Mouse (Mus musculus) adrenal gland, postnatal 10 days (tissue): ENCODE results near the gene Aspn. TPM values are rescaled to one million over a fixed set of nuclear protein-coding genes. Genes with fewer than 3 reads are reported as not detected.

Experiments used
- DNase-seq: peaks from one replicate; pipeline ENCODE4 v3.0.0; 2021; ENCODE audit warnings: mixed read lengths
- long read RNA-seq, 2 experiments: library from polyadenylated mRNA; stranded (forward); transcript quantifications; one replicate each; pipeline ENCODE4 v2.0.0; 2021
- total RNA-seq, 2 experiments: library from RNA; stranded (reverse); gene quantifications; 2 replicates each; pipeline ENCODE4 v1.2.3; 2021

Aspn gene
- 10 to 100 TPM; 34.8 to 50.4 TPM for total RNA-seq
- long read RNA-seq, experiment 1, transcript Aspn-201 (8 exons, 2,310 nt), result major isoform, 46 of 55 reads
- long read RNA-seq, experiment 1, partial matches to known transcripts, result 6 of 55 reads
- long read RNA-seq, experiment 1, other reads (novel, unspliced or antisense), result 1 of 55 reads
- long read RNA-seq, experiment 2, transcript Aspn-201 (8 exons, 2,310 nt), result major isoform, 16 of 22 reads
- long read RNA-seq, experiment 2, partial matches to known transcripts, result 3 of 22 reads
- long read RNA-seq, experiment 2, other reads (novel, unspliced or antisense), result 3 of 22 reads

DNA sequence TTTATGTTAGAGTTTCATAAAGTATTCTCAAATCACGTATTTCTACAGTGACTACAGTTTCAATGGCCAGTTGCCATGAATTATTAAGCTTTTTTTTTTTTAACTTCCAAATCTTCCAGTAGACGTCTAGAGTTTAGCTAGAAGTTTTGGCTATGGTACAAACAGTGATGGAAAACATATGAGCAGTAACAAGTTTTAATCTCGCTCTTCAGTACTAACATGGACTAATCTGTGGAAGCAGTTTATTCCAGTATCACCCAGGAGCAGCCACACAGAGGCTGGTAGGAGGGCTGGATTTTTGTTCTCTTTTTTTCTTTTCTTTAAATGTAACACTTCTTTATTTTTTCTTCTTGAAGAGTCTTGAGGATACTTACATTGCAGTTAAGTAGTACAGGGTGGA, at the start of gene Aspn:
Gene Aspn (plus strand): TSS at position 165 of the 400 bp plus-strand sequence.
- DNase-seq, result no peak

DNA sequence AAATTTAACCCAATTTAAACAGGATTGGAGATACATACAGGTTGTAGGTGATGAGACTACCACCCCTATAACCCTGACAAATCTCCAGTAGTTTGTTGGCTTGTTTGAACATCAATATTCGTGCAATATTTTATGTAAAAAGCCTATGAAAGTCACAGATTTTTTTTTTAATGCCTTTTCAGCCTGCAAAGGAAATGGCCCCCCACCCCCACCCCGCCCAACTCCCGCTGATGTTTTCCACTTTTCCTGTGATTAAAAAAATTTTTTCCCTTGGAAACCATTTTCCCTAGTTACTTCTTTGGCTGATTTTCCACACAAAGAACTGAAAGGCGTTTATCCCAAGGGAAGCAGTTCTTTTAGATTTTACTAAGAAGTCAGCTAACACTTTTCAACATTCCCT, 39.7 kb upstream of the Aspn start, which contains the start of gene Ecm2:
Gene Ecm2 (plus strand): TSS at position 301 of the 400 bp plus-strand sequence.
- no peak for DNase-seq

DNA sequence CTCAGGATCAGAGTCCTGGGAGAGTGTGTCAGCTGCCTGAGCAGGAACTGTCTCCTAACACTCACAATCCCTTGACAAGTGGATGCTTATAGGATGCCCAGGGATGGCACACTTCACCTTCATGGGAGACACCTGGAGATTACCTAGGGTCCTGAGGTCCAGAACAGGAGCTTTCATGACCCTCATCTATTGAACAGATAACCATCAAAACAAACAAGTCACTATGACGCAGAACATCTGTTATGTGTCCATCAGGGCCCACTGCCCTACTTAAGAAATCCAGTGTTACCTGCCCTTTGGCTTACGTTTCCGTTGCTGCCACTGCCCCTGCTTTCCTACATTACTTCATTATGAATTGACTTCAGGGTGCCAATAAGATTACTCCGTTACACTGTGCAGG, 38.5 kb upstream of the Aspn start:
- no peak for DNase-seq

DNA sequence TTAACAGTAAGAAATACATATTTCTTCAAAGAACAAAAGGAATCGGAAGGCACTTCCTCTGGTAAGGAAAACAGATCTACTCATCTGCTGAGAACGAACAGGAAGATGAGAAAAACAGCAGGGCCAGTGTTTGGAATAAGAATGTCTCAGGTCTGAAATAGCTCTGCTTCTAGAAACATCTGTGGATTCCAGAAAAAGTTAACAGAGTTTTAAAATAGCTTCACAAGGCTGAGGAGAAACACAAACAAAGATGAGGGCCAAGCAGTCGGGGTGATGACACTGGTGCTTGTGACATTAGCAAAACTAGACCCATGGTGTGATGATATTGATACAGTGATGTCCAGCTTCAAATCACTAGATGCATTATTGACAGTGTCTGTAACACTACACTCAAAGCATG, 37.1 kb upstream of the Aspn start:
- no peak for DNase-seq

DNA sequence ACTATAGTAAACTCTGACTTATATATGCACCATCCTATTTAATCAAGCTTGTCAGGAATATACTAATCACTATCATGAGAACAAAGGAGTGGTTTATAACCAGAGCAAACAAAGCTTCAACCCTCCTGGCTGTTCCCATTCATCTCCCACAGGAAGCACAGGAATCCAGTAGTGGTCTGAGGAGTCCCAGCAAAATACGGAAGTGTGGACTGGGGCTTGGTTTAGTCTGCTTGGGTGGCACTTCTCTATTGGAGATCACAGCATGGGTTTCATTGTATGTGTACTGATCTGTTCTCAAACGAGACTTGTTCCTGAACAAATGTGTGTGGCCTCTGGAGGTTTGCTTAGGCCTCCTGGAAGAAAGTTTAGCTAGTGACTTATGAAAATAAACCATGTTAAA, 25.5 kb upstream of the Aspn start:
- no peak for DNase-seq

DNA sequence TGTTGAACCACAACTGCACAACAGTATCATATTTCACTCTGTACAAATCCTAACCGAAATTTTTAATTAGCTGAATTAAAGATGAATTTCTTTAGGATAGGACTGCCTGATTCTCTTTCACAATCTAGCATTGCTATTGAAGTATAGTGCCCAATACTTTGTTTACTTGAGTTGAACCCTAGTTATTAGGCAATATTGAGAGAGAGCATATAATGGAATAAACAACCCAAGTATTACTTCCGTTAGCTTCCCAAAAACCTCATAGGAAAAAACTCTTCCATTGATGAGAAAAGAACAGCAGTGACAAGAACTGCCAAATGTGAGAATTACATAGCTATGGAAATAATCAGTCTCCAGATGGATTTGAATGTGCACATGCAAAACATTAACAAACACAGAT, 18.0 kb upstream of the Aspn start:
- no peak for DNase-seq

DNA sequence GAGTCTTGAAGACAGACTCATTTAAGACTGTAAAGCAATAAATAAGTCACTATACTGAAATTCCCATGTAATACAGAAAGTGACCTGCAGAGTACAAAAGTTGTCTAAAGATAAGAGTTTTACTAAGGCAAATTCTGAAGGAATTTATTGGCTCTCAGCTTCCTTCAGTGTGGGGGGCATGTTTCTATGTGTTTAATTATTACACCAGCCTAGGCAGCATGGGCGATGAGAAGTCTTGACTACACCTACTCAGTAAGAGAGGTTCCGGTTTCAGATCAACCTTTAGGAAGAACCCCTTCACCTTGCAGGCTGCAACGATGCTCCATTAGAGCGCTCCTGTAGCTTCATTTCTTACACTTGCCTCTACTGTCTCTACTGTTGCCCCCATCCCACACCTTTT, 13.6 kb upstream of the Aspn start:
- DNase-seq, result no peak

DNA sequence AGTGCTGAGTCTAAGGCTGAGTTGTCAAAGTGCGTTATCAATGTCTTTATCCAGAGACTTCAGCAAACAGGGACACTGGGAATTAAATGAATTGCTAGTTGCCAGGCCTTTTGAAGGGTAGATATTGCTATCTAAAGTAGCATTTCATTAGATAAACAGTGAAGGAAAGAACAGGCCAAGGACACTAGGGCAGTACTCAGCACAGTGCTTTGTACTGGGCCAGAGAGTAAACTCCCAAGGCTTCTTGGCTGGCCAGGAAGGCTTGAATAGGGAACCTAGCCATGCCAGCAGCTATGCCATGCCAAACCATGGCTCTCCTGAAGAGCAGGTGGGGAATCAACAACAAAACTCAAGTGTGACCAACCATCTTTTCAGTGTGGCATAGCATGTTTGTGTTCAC, 7.3 kb upstream of the Aspn start:
- peak; percentile 46 for DNase-seq

DNA sequence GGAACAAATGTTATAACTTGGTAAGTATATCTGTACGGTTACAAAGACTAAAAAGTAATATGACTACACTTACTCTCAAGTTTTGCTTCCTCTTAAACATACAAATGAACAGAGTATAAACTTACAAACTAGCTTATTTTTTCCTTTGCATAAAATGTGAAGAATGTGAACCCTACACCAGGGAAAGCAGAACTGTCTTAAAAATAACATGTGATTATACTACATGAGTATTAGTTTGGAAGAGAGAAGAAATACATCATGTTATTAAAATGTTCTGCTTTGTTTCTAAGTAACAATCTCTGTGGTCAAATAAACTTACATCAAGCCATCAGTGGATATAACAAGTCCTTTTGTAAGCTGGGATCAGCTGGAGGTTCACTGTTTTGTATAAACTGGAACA, 5.5 kb upstream of the Aspn start:
- DNase-seq, result no peak

DNA sequence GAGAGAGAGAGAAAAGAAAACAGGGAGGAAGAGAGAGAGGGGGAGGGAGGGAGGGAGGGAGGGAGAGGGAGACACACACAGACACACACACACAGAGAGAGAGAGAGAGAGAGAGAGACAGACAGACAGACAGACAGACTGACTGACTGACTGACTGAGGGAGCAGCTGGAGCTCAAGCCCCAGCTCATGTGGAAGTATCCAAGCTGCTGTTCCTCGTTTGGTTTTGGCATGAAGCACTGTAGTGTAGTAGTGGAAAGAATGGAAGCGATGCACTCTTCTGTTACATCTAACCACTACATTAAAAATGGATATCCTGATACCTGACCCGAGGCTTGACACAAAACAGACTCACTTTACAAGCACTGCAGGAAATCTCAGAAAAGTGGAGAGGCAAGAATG, 1.4 kb downstream of the Aspn start:
- no peak for DNase-seq

DNA sequence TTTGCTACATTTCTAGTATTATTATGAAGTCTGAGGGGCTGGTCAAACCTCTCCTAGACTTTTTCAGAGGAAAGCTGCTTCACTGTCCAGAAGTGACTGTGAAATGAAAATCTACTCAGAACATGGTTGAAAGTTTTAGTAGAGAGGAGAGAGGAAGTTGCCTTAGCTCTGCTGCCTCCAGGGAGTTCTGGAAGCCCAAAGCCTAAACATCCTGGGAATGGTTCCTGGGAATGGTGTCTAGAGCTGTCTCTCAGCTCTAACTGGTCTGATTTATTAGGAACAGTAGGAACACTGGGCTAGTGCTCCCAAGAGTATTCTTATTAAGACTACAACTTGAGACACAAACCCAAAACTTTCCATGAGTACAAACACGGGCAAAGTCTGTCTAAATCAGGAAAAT, 2.3 kb downstream of the Aspn start:
- no peak for DNase-seq

DNA sequence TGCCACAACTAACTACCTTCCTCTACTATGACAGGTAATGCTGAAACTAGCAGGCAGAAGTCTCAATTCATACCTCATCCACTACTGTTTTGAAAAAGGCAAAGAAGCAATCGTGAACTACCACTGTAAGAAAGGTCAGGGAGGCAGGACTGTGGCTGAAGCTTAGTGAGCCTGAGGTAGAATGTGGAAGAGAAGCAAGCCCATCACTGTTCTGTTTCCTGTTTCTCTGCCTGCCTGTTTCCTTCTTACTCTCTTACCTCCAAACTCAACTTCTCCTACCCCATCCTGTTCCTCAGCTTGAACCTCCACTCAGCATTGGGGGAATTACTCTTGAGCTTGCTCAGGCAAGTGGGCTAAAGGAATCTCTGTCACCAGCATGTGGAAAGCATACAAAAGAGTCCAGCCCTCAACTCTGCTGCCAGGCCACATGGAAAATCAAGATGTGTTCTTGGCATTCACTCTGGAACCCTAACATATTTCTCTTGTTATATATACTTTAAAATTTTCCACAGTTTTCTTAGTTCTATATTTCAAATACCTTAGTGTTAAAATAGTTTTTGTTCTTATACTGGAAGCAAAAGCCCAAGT, 3.4 kb downstream of the Aspn start:
- DNase-seq, result no peak

DNA sequence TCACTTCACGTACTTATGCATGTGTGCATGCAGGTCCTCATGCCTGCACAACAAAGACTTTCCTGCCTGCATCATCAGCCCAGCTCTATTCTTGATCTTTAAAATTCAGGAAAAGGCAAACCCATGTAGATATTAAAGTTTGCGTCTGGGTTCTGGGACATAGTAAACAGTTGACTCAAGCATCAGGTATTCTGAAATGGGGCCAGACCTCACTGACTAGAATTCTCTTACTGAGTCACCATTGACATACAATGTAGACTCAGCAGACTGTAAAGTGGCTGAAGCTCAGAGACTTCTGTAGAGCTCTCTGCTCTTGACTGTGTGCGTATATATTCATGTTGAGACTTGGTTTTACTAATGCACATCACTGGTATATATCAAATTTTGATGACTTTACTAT, 5.4 kb downstream of the Aspn start:
- no peak for DNase-seq

DNA sequence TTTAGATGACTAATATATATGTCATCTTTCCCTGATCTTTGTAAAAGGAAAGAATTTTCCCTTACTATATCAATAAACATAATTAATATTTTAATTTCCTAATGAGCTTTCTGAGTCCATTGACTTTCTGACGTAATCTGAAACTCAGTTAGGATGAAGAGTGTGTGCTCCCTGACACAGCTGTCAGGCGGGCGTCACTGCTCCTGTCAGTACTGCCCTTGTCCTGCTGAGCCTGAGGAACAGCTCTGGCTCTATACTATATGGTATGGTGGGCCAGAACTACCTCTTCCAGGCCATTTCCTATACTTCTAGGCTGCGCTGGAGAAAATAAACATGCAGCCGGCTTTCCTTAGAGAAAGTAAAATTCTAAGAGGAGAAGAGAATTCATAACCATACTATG, 10.3 kb downstream of the Aspn start:
- DNase-seq, result no peak

DNA sequence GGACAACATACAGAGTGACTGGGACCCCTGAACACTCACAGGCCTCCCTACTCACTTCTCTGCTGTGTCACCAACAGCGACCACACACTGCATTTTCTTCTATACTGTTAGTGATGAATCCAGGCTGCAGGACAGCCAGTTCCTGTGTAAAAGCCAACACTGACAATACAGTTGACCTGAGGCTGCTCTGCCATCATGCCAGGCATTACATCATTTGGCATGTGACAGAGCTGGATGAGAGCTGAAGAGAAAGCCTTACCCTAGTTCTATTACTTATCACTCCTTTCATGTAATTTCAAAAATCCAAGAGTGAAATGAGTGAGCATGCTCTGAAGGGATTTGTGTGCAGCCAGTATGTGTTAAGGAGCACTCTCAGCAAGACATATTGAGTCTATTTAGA, 12.0 kb downstream of the Aspn start:
- no peak for DNase-seq

DNA sequence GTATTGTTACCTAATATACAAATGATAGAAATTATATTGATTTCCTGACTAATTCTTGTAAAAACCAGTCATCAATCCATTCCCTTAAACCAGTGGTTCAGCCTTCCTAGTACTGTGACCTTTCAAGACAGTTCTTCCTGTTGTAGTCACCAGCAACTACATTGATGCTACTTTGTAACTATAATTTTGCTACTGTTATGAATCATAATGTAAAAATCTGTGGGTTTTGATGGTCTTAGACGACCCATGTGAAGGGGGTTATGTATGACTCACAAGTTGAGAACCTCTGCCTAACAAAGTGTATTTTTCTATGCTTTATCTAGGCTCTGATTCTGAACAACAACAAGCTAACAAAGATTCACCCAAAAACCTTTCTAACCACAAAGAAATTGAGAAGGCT, 12.7 kb downstream of the Aspn start:
- no peak for DNase-seq

DNA sequence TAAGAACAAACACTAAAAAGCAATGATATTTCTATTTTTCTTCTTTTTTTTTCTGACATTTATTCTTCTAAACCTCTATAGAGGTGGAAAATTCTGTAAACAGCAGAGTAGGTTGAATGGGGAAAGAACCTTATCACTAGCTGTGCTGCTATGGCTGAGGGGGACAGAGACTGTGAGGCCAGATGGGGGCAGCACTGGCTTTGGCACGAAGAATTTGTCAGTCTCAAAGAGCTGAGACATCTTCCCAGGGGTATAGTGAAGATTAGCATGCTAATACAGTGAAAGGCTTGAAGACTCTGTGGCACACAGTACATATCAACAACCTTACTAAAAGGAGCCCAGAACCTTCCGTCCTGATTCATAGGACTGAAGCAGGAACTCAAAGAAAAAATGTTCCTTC, 14.9 kb downstream of the Aspn start:
- peak; percentile 66 for DNase-seq

DNA sequence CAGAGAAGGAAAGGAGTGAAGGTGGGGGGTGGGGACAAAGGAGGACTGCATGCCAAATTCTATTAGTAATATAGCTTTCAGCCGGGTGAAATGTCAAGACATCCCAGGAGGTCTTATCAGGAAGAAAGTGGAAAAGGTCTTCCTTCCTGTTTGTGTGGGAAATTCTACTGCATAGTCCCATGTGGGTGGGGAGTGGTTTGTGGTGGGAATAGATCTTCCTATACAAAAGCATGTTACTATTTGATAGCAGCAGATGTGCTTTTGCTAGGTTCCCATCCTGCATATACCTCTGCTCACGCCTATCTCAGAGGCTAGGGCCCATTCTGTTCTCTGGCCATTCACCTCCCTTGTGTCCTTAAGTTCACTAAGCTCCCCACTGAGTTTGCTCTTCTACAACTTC, 16.6 kb downstream of the Aspn start:
- peak; percentile 8 for DNase-seq

DNA sequence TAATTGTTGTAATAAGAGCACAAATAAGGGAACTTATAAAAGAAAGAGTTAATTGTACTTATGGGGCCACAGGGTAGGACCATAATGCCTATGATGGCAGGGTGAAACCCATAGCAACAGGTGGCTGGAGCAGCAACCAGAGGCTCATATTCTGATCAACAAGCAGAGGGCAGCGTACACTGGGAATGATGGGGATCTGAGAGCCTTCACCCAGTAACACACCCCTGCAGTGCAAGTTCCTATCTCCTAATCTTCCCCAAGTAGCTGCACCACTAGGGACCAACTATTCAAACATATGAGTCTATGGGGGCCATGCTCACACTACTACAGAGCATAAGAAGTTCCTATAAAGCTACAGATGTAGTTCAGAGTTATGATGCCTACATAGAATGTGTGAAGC, 20.1 kb downstream of the Aspn start:
- no peak for DNase-seq

DNA sequence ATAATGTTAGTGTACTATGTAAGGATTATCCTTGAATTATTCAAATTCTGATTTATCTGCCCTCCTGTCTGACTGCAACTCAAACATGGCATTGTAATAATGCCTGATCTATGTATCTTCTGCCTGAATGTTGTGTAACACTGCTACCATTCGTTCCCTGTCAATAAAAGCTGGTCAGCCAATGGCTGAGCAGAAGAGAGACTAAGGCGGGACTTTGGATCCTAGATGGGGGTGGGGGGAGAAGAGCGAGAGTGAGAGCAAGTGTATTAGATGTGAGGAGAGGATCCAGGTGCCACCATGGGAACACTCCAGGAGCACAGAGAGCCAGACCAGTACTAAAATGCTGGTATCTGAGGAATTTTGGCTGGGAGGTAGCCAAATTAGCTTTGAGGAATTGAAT, 26.1 kb downstream of the Aspn start:
- no peak for DNase-seq

DNA sequence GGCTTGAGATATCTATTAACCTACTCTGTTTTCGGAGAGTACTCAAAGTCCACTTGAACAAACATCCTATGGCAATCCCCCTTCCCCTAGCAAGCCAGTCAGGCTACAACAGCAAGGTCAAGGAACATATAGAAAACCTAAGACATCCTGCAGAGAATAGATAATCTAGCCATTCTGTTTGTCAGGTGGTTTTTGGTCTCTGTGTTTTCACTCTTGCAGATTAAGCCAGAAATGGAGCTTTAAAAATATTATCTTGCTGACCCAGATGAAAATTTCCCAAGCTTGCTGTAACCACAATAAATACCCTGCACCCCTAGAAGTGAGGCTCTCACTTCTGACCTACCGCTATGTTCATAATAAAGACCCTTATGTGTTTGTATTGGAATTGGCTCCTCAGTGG, 27.2 kb downstream of the Aspn start:
- no peak for DNase-seq

DNA sequence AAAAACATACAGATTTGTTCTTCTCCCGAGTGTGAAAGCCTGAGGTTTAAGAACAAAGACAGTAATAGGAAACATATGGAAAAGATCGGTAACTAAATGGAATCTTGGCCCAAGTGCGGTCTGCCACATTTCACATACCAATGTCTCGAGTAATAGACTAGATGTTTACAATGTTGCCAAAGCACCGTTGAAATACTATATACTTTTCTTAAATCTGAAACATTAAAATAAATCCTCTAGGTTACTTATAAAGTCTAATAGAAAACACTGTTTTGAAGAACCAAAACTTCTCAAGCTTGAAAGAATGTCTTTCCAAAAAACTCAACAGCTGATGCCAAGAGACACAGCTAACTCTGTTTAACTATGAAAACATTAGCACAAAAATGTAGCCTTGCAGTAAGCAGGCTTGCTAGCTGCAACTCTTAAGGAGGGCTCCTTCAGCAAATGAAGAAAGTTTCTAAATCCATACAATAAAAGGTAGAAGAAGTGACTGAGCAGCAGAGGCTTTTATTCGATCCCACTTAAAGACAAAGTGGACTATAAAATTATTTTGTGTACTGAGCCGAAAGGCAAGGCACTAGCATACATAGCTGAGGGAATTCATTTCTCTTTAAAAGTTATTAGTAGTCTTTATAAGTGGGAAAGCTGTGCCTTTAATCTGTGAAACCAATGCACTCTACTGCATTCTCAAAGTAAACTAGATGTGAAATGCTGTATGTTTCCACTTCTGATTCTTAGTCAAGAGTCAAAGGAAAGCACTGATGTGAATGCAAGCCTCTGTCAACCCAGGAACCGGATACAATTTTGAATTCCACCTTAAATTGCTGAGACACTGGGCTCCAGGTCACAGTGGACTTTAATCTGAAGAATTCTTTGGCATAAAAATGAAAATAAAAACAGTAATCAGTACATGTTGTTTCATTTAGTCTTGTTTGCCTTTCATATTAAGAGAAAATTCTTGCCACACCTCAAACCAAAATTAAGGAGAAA, 37.6 kb downstream of the Aspn start, which contains the start of gene Omd:
Gene Omd (plus strand): TSS at position 922 of the 990 bp plus-strand sequence.
- no peak for DNase-seq

DNA sequence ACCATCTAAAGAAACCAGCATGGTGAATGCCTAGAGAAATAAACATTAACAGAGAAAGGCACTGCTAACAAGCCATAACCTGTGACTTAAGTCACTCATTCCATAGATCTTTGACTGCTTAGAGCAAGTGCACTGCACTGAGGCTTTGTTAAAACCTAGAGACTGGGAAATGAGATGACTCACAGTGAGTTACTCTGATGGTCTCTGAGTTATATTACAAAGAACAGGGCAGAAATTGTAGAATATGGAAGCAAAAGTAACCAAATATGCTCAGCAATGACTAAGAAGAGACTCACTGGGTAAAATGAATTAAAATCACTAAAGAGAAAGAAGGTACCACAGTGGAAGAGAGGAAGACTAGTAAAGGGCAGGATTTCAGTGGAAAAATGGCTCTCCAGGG, 39.6 kb downstream of the Aspn start:
- DNase-seq, result no peak
